Mouse (Mus musculus) hindbrain, embryonic 13.5 days (tissue): ENCODE data around the gene Dnajc25. TPM values are rescaled to one million over a fixed set of nuclear protein-coding genes. Genes with fewer than 3 reads are reported as not detected.
A peak's percentile ranks its signal among the peaks of the same experiment; 100 is the strongest.

ENCODE experiments used
- ATAC-seq: fragments of 200-750 bp; cut with Nextera tagmentation; 2 replicates; pipeline ENCODE4 v1.8.0; 2017; ENCODE audit warnings: moderate TSS enrichment; ENCODE audit not compliant: low FRiP score
- H3K27ac ChIP-seq: fragments of 300-500 bp; sonication (generic); 2 replicates; pipeline ENCODE4 v1.5.1; 2015; ENCODE audit warnings: inconsistent platforms, mild to moderate bottlenecking, moderate library complexity
- H3K27me3 ChIP-seq: fragments of 300-500 bp; sonication (generic); 2 replicates; pipeline ENCODE4 v1.6.1; 2015; ENCODE audit warnings: mild to moderate bottlenecking, inconsistent platforms
- H3K36me3 ChIP-seq: fragments of 300-500 bp; sonication (generic); 2 replicates; pipeline ENCODE4 v1.6.1; 2015; ENCODE audit warnings: mild to moderate bottlenecking, inconsistent platforms
- H3K4me1 ChIP-seq: fragments of 300-500 bp; sonication (generic); replicated peaks from 2 replicates; pipeline ENCODE4 v1.6.1; 2015; ENCODE audit warnings: inconsistent platforms
- H3K4me2 ChIP-seq: fragments of 300-500 bp; sonication (generic); 2 replicates; pipeline ENCODE4 v1.6.1; 2015; ENCODE audit warnings: inconsistent platforms, mild to moderate bottlenecking, moderate library complexity
- H3K4me3 ChIP-seq: fragments of 300-500 bp; sonication (generic); 2 replicates; pipeline ENCODE4 v1.5.1; 2015; ENCODE audit warnings: mild to moderate bottlenecking, inconsistent platforms
- H3K9ac ChIP-seq: fragments of 300-500 bp; sonication (generic); 2 replicates; pipeline ENCODE4 v1.6.1; 2015; ENCODE audit warnings: mild to moderate bottlenecking, inconsistent platforms
- H3K9me3 ChIP-seq: fragments of 300-500 bp; sonication (generic); 2 replicates; pipeline ENCODE4 v1.6.1; 2016; ENCODE audit warnings: inconsistent platforms
- WGBS: fragments of 180-500 bp; shearing (Covaris S2); methylation state at CpG from one replicate; pipeline ENCODE4 v1.1.7; 2015; 5-methylcytosine and 5-hydroxymethylcytosine counted together
- polyA plus RNA-seq: library from polyadenylated mRNA; unstranded; fragments of >200 nt; fragmentation: Nextera tagmentation; extraction: Ambion mirVana; gene quantifications from 2 replicates; pipeline ENCODE4 v1.2.1, GENCODE M21; 2015

The Dnajc25 gene
- polyA plus RNA-seq, 1 experiment from 2014 or later, result 5.5 TPM

GRCm38 (mm10) chr4:58989303-58989898 lies 5.5 kb upstream of the Dnajc25 start:
- no peak overlapping the region for H3K4me2 ChIP-seq
- H3K36me3 ChIP-seq, result no peaks in the 10 kb centered on the region
- 0 out of 2 replicates have a peak, but pooled peaks cover 4% of the 10 kb centered on the region for H3K27me3 ChIP-seq
- WGBS, result 85% methylated on average over 7 of the region's 7 CpGs
- H3K27ac ChIP-seq, result no peak overlapping the region
- no peak overlapping the region for H3K4me3 ChIP-seq
- H3K4me1 ChIP-seq, result peaks cover 10% of the 10 kb centered on the region
- no peaks in the 10 kb centered on the region for H3K9me3 ChIP-seq
- no peak for ATAC-seq
- no peak overlapping the region for H3K9ac ChIP-seq

- Histone ChIP-seq H3K36me3 (no peaks in the 10 kb centered on the region), H3K4me2 (no peak overlapping the region), H3K4me3 (no peak overlapping the region), H3K9ac (no peak overlapping the region), H3K27me3 (0 out of 2 replicates have a peak, but pooled peaks cover 4% of the 10 kb centered on the region), H3K9me3 (no peaks in the 10 kb centered on the region), H3K27ac (no peak overlapping the region), H3K4me1 (peaks cover 10% of the 10 kb centered on the region)
- no peak for ATAC-seq
- WGBS, result 85% methylated on average over 17 of the region's 17 CpGs
Observed at GRCm38 (mm10) chr4:58990609-58991434, 4.0 kb upstream of the Dnajc25 start.

GRCm38 (mm10) chr4:58992195-58992594 lies 2.7 kb upstream of the Dnajc25 start:
- no peak overlapping the region for H3K9ac ChIP-seq
- H3K36me3 ChIP-seq, result no peaks in the 10 kb centered on the region
- H3K27ac ChIP-seq, result no peak overlapping the region
- no peaks in the 10 kb centered on the region for H3K9me3 ChIP-seq
- no peak for ATAC-seq
- peaks cover 4% of the 10 kb centered on the region; the same call in 1 of the 2 replicates for H3K27me3 ChIP-seq
- no peak overlapping the region for H3K4me3 ChIP-seq
- H3K4me1 ChIP-seq, result no peaks in the 10 kb centered on the region
- no peak overlapping the region for H3K4me2 ChIP-seq
- WGBS, result 82% methylated on average over 5 of the region's 5 CpGs

GRCm38 (mm10) chr4:58995251-58995693 lies 410 bp downstream of the Dnajc25 start:
- ATAC-seq, result no peak
- Histone ChIP-seq H3K4me1 (no peaks in the 10 kb centered on the region), H3K4me3 (no peak overlapping the region), H3K27me3 (peaks cover 4% of the 10 kb centered on the region; the same call in 1 of the 2 replicates), H3K9ac (no peak overlapping the region), H3K27ac (no peak overlapping the region), H3K4me2 (no peak overlapping the region), H3K9me3 (no peaks in the 10 kb centered on the region), H3K36me3 (no peaks in the 10 kb centered on the region)
- 82% methylated on average over 8 of the region's 8 CpGs for WGBS

GRCm38 (mm10) chr4:58997081-58997480 lies 2.2 kb downstream of the Dnajc25 start:
- no peaks in the 10 kb centered on the region for H3K4me1 ChIP-seq
- 76% methylated on average over 5 of the region's 5 CpGs for WGBS
- H3K27me3 ChIP-seq, result peaks cover 4% of the 10 kb centered on the region; the same call in 1 of the 2 replicates
- ATAC-seq, result no peak
- no peaks in the 10 kb centered on the region for H3K36me3 ChIP-seq
- H3K4me2 ChIP-seq, result no peak overlapping the region
- H3K27ac ChIP-seq, result no peak overlapping the region
- H3K9me3 ChIP-seq, result no peaks in the 10 kb centered on the region
- no peak overlapping the region for H3K9ac ChIP-seq
- H3K4me3 ChIP-seq, result no peak overlapping the region

GRCm38 (mm10) chr4:58998688-58999087 lies 3.8 kb downstream of the Dnajc25 start:
- H3K27ac ChIP-seq, result no peak overlapping the region
- no peak overlapping the region for H3K4me3 ChIP-seq
- no peaks in the 10 kb centered on the region for H3K9me3 ChIP-seq
- H3K9ac ChIP-seq, result no peak overlapping the region
- no peak overlapping the region for H3K4me2 ChIP-seq
- H3K27me3 ChIP-seq, result no peaks in the 10 kb centered on the region; the same call in 1 of the 2 replicates
- H3K36me3 ChIP-seq, result no peaks in the 10 kb centered on the region
- 90% methylated on average over 1 of the region's 1 CpGs for WGBS
- peaks cover 7% of the 10 kb centered on the region for H3K4me1 ChIP-seq
- ATAC-seq, result no peak

GRCm38 (mm10) chr4:58999686-59000085 lies 4.8 kb downstream of the Dnajc25 start:
- no peak for ATAC-seq
- Histone ChIP-seq H3K9ac (no peak overlapping the region), H3K27me3 (no peaks in the 10 kb centered on the region; the same call in 1 of the 2 replicates), H3K36me3 (no peaks in the 10 kb centered on the region), H3K4me2 (no peak overlapping the region), H3K4me1 (peaks cover 17% of the 10 kb centered on the region), H3K4me3 (no peak overlapping the region), H3K27ac (no peak overlapping the region), H3K9me3 (no peaks in the 10 kb centered on the region)
- 14% methylated on average over 2 of the region's 2 CpGs for WGBS

- H3K27me3 ChIP-seq, result no peaks in the 10 kb centered on the region; the same call in 1 of the 2 replicates
- WGBS, result 0% methylated on average over 2 of the region's 2 CpGs
- no peaks in the 10 kb centered on the region for H3K9me3 ChIP-seq
- H3K4me3 ChIP-seq, result no peak overlapping the region
- H3K4me1 ChIP-seq, result peaks cover 26% of the 10 kb centered on the region
- no peaks in the 10 kb centered on the region for H3K36me3 ChIP-seq
- H3K4me2 ChIP-seq, result no peak overlapping the region
- H3K27ac ChIP-seq, result no peak overlapping the region
- ATAC-seq, result no peak
- no peak overlapping the region for H3K9ac ChIP-seq
Observed at GRCm38 (mm10) chr4:59000614-59001013, 5.8 kb downstream of the Dnajc25 start.

- Histone ChIP-seq H3K4me3 (peak within 1 kb of the TSS; percentile 94), H3K4me2 (peak within 1 kb of the TSS; percentile 83), H3K27ac (peak within 1 kb of the TSS; percentile 95), H3K9me3 (no peaks in the 10 kb centered on the region), H3K4me1 (peaks cover 34% of the 10 kb centered on the region), H3K36me3 (no peaks in the 10 kb centered on the region), H3K27me3 (no peaks in the 10 kb centered on the region), H3K9ac (peak within 1 kb of the TSS; percentile 96)
- under 1% methylated on average over 75 of the region's 89 CpGs for WGBS
- peak; percentile 99 for ATAC-seq
Observed at GRCm38 (mm10) chr4:59002948-59003805, 8.3 kb downstream of the Dnajc25 start, which contains the start of gene Gm20503. Gene Gm20503, plus strand, starts transcription at chr4:59003210.

- no peaks in the 10 kb centered on the region for H3K27me3 ChIP-seq
- ATAC-seq, result no peak
- WGBS, result 41% methylated on average over 7 of the region's 7 CpGs
- peak overlapping the region; percentile 96 for H3K9ac ChIP-seq
- peak overlapping the region; percentile 83 for H3K4me2 ChIP-seq
- peaks cover 34% of the 10 kb centered on the region for H3K4me1 ChIP-seq
- no peaks in the 10 kb centered on the region for H3K36me3 ChIP-seq
- H3K9me3 ChIP-seq, result no peaks in the 10 kb centered on the region
- peak overlapping the region; percentile 94 for H3K4me3 ChIP-seq
- H3K27ac ChIP-seq, result peak overlapping the region; percentile 95; the same call in 1 of the 2 replicates
Observed at GRCm38 (mm10) chr4:59003806-59004200, 8.9 kb downstream of the Dnajc25 start.

GRCm38 (mm10) chr4:59006211-59006610 lies 11.3 kb downstream of the Dnajc25 start:
- H3K9me3 ChIP-seq, result no peaks in the 10 kb centered on the region
- no peaks in the 10 kb centered on the region for H3K36me3 ChIP-seq
- WGBS, result 72% methylated on average over 8 of the region's 8 CpGs
- no peak overlapping the region for H3K4me3 ChIP-seq
- no peak overlapping the region for H3K4me2 ChIP-seq
- peaks cover 34% of the 10 kb centered on the region for H3K4me1 ChIP-seq
- H3K27ac ChIP-seq, result no peak overlapping the region
- H3K27me3 ChIP-seq, result no peaks in the 10 kb centered on the region
- H3K9ac ChIP-seq, result no peak overlapping the region
- no peak for ATAC-seq

GRCm38 (mm10) chr4:59007016-59007415 lies 12.2 kb downstream of the Dnajc25 start:
- no peak overlapping the region for H3K27ac ChIP-seq
- no peak overlapping the region for H3K4me3 ChIP-seq
- ATAC-seq, result no peak
- H3K27me3 ChIP-seq, result no peaks in the 10 kb centered on the region
- no peaks in the 10 kb centered on the region for H3K9me3 ChIP-seq
- no peak overlapping the region for H3K9ac ChIP-seq
- peaks cover 34% of the 10 kb centered on the region for H3K4me1 ChIP-seq
- no peaks in the 10 kb centered on the region for H3K36me3 ChIP-seq
- H3K4me2 ChIP-seq, result no peak overlapping the region
- WGBS, result 83% methylated on average over 6 of the region's 6 CpGs
